Comparison of ENCODE assay signal across 26 mouse cellular contexts in genomic region chr19:41342592-41343090, GRCm38 (mm10). TPM values are rescaled to one million over a fixed set of nuclear protein-coding genes. Genes with fewer than 3 reads are reported as not detected.
DNase-seq lines count a peak whose midpoint lies in the region; ATAC-seq and TF ChIP-seq lines count a peak whose summit lies in the region.
"Had no signal": no experiment of that assay in that cellular context is flagged by ENCODE, and none has a peak within 500 bp of the region (broad histone marks: within the 10 kb centered on the region; RNA-seq: fewer than 3 reads in every experiment).

No protein-coding gene starts in this region.

- WGBS in spleen, adult 2 months = 53% methylated on average over 6 of the region's 6 CpGs
- WGBS in macrophage (ENCODE audit: missing documents) = 73% methylated on average over 6 of the region's 6 CpGs
- WGBS in midbrain, embryonic 16.5 days = 84% methylated on average over 6 of the region's 6 CpGs

- H3K36me3 ChIP-seq in spleen, adult 2 months (ENCODE audit: control insufficient read depth, insufficient read depth, low read length) = no peaks in the 10 kb centered on the region
- H3K36me3 ChIP-seq in CH12.LX (replicated peaks in 1 of 2; ENCODE audit: control insufficient read depth in 1 of 2, insufficient read depth in 1 of 2, low read length in 1 of 2) (peaks cover 0 to 22% of the 10 kb centered on the region in 2 experiments), macrophage (ENCODE audit: inconsistent target) (no peaks in the 10 kb centered on the region)
- no peaks in the 10 kb centered on the region; the same call in none of the 2 replicates for H3K36me3 ChIP-seq in splenic B cell, adult 2 months (ENCODE audit: control insufficient read depth, insufficient read depth, low read length, poor library complexity, severe bottlenecking)
- no peaks in the 10 kb centered on the region for H3K36me3 ChIP-seq in midbrain, embryonic 16.5 days (ENCODE audit: control insufficient read depth, insufficient read depth, low read length)
- H3K36me3 ChIP-seq: embryonic facial prominence, embryonic 13.5 days; embryonic facial prominence, embryonic 15.5 days; forebrain, embryonic 10.5 days; forebrain, embryonic 15.5 days had no signal

- H3K9ac ChIP-seq in CH12.LX (ENCODE audit: insufficient read depth, low read depth) = 0 out of 2 replicates have a peak overlapping the region, but pooled peaks have one; percentile 11
- no peak overlapping the region for H3K9ac ChIP-seq in midbrain, embryonic 16.5 days (ENCODE audit: low read depth, low read length)
- H3K9ac ChIP-seq: embryonic facial prominence, embryonic 13.5 days; embryonic facial prominence, embryonic 15.5 days; forebrain, embryonic 13.5 days; forebrain, embryonic 15.5 days; forebrain, postnatal 0 days had no signal

- dilution Hi-C loops in CH12.LX (cut with MboI; ENCODE audit: extremely low pct_ligation_motif_present, extremely low pct_unique_long_range_greater_than_20kb, low sequenced_read_pairs) = no loop called here

- no peak for DNase-seq in spleen, adult 2 months (ENCODE audit: low read depth in 1 of 2, low spot score in 2 of 2)
- DNase-seq in spleen, postnatal 10 days (ENCODE audit: low spot score in 2 of 2) = no peak
- no peak for DNase-seq in CH12.LX (ENCODE audit: extremely low read depth)
- peak; percentile 38 for DNase-seq in splenic B cell, adult 2 months (ENCODE audit: low read depth, low spot score)
- DNase-seq in layer of hippocampus, adult 8-10 months (ENCODE audit: low spot score in 2 of 2) = no peak
- DNase-seq in heart, adult 8-10 months (ENCODE audit: low spot score) = no peak
- DNase-seq: adrenal gland, adult 2 months; adrenal gland, postnatal 14 days; adrenal gland, postnatal 36 days; cerebellum, adult 11 months; cerebellum, adult 18-20 months; cerebellum, adult 8-10 months; cerebellum, adult 9-11 months; cerebellum, postnatal 14 days; cerebellum, postnatal 36 days; embryo, embryonic 11 days; forebrain, postnatal 0 days had no signal

- TF ChIP-seq CTCF in spleen, adult 2 months (IDR thresholded peaks at IDR 0.05; ENCODE audit: extremely low read depth, insufficient read depth, insufficient read length, insufficient replicate concordance) = no peak
- TF ChIP-seq CTCF in CH12.LX (conservative IDR thresholded peaks at IDR 0.05 in 1 of 2, IDR thresholded peaks at IDR 0.05 in 1 of 2; ENCODE audit: low read depth in 2 of 2, low read length in 2 of 2) = 0 out of 4 replicates have a peak, but pooled peaks of 1 of the 2 experiments have one; percentile 17

- no peaks in the 10 kb centered on the region for H3K9me3 ChIP-seq in CH12.LX (replicated peaks; ENCODE audit: low read length)
- H3K9me3 ChIP-seq in midbrain, embryonic 16.5 days (replicated peaks; ENCODE audit: control insufficient read depth, low read length, poor library complexity, severe bottlenecking) = no peaks in the 10 kb centered on the region
- H3K9me3 ChIP-seq: embryonic facial prominence, embryonic 13.5 days; embryonic facial prominence, embryonic 15.5 days; forebrain, embryonic 10.5 days; forebrain, embryonic 13.5 days; forebrain, embryonic 15.5 days had no signal

- TF ChIP-seq EP300 in CH12.LX (IDR thresholded peaks at IDR 0.05; ENCODE audit: low read length) = no peak

- peak overlapping the region; percentile 62 for H3K4me2 ChIP-seq in CH12.LX (ENCODE audit: insufficient read depth, low read depth, poor library complexity, severe bottlenecking)
- H3K4me2 ChIP-seq in midbrain, embryonic 16.5 days (ENCODE audit: low read length) = no peak overlapping the region
- H3K4me2 ChIP-seq: embryonic facial prominence, embryonic 13.5 days; embryonic facial prominence, embryonic 15.5 days; forebrain, embryonic 13.5 days; forebrain, embryonic 15.5 days had no signal

- H3K27ac ChIP-seq in spleen, adult 2 months (ENCODE audit: insufficient read depth, low read length) = peak overlapping the region; percentile 18
- H3K27ac ChIP-seq in CH12.LX (ENCODE audit: insufficient read depth, low read depth) (peak overlapping the region; percentile 97), macrophage (peak overlapping the region; percentile 98)
- no peak overlapping the region for H3K27ac ChIP-seq in midbrain, embryonic 16.5 days (ENCODE audit: low read length)
- H3K27ac ChIP-seq: embryonic facial prominence, embryonic 13.5 days; embryonic facial prominence, embryonic 15.5 days; forebrain, embryonic 10.5 days; forebrain, embryonic 13.5 days; forebrain, embryonic 15.5 days had no signal

- no peak for TF ChIP-seq POLR2A in spleen, adult 2 months (IDR thresholded peaks at IDR 0.05; ENCODE audit: low read depth, low read length)
- no peak for TF ChIP-seq POLR2A in CH12.LX (IDR thresholded peaks at IDR 0.05; ENCODE audit: low read depth, low read length)

- peaks cover 57% of the 10 kb centered on the region for H3K4me1 ChIP-seq in spleen, adult 2 months (ENCODE audit: control insufficient read depth, insufficient read depth, insufficient read length)
- H3K4me1 ChIP-seq in CH12.LX (ENCODE audit: control insufficient read depth in 1 of 2, insufficient read depth in 2 of 2) = peaks cover 48 to 84% of the 10 kb centered on the region in 2 experiments
- H3K4me1 ChIP-seq in midbrain, embryonic 16.5 days (ENCODE audit: control insufficient read depth, insufficient read depth, low read length) = peaks cover 3% of the 10 kb centered on the region; the same call in 1 of the 2 replicates
- H3K4me1 ChIP-seq: embryonic facial prominence, embryonic 15.5 days had no signal

- H3K4me3 ChIP-seq in spleen, adult 2 months (ENCODE audit: extremely low read depth, insufficient read depth, insufficient read length) = no peak overlapping the region
- H3K4me3 ChIP-seq in CH12.LX (replicated peaks in 1 of 3; ENCODE audit: low read depth in 2 of 3, low read length in 2 of 3, poor library complexity in 1 of 3) (no peak overlapping the region), macrophage (ENCODE audit: inconsistent target) (no peak overlapping the region)
- H3K4me3 ChIP-seq in midbrain, embryonic 16.5 days (ENCODE audit: low read depth, low read length) = no peak overlapping the region
- H3K4me3 ChIP-seq: embryonic facial prominence, embryonic 13.5 days; embryonic facial prominence, embryonic 15.5 days; erythroblast, embryonic 14.5 days; forebrain, embryonic 10.5 days; forebrain, embryonic 13.5 days; forebrain, embryonic 15.5 days had no signal

- no peak; the same call in none of the 2 replicates for TF ChIP-seq RAD21 in CH12.LX (IDR thresholded peaks at IDR 0.05; ENCODE audit: low read depth, low read length)

- H3K79me2 ChIP-seq in CH12.LX (replicated peaks; ENCODE audit: control insufficient read depth, extremely low read depth, insufficient read depth, poor library complexity, severe bottlenecking) = peaks cover 24% of the 10 kb centered on the region
- peaks cover 69% of the 10 kb centered on the region for H3K79me2 ChIP-seq in macrophage (ENCODE audit: inconsistent target)

- in situ Hi-C loops in CH12.LX (cut with MboI; ENCODE audit: low pct_ligation_motif_present, low pct_unique_long_range_greater_than_20kb, low sequenced_read_pairs) = no loop called here

- no peaks in the 10 kb centered on the region for H3K27me3 ChIP-seq in spleen, adult 2 months (ENCODE audit: control insufficient read depth, insufficient read depth, low read length)
- H3K27me3 ChIP-seq in CH12.LX (replicated peaks) = no peaks in the 10 kb centered on the region
- no peaks in the 10 kb centered on the region for H3K27me3 ChIP-seq in splenic B cell, adult 2 months (ENCODE audit: control insufficient read depth, insufficient read depth, low read length, poor library complexity, severe bottlenecking)
- H3K27me3 ChIP-seq in midbrain, embryonic 16.5 days (ENCODE audit: control insufficient read depth, insufficient read depth, low read depth, low read length) = no peaks in the 10 kb centered on the region
- H3K27me3 ChIP-seq: embryonic facial prominence, embryonic 13.5 days; embryonic facial prominence, embryonic 15.5 days; forebrain, embryonic 13.5 days; forebrain, embryonic 15.5 days had no signal

- no peak for ATAC-seq in midbrain, embryonic 16.5 days
- ATAC-seq: CD4-positive, CD25-positive, alpha-beta regulatory T cell, adult 4 months; forebrain, embryonic 13.5 days; forebrain, embryonic 15.5 days; forebrain, postnatal 0 days had no signal

TF ChIP-seq in CH12.LX, 34 proteins besides CTCF, POLR2A, EP300 and RAD21 (continues in another document):
- TF ChIP-seq ZC3H11A (IDR thresholded peaks at IDR 0.05; ENCODE audit: low read depth, low read length) = no peak
- TF ChIP-seq TBP (conservative IDR thresholded peaks at IDR 0.05; ENCODE audit: low read depth, low read length) = no peak
- TF ChIP-seq JUND (conservative IDR thresholded peaks at IDR 0.05; ENCODE audit: low read depth, low read length) = no peak
- TF ChIP-seq KAT2A (IDR thresholded peaks at IDR 0.05; ENCODE audit: insufficient replicate concordance, low read length) = no peak
- no peak for TF ChIP-seq ETS1 (conservative IDR thresholded peaks at IDR 0.05; ENCODE audit: low read depth, low read length)
- TF ChIP-seq NRF1 (IDR thresholded peaks at IDR 0.05; ENCODE audit: low read depth, low read length) = no peak
- TF ChIP-seq IRF4 (IDR thresholded peaks at IDR 0.05; ENCODE audit: low read depth, low read length) = no peak
- TF ChIP-seq MYC (IDR thresholded peaks at IDR 0.05; ENCODE audit: low read depth, low read length) = 0 out of 2 replicates have a peak, but pooled peaks have one; percentile 9
- no peak for TF ChIP-seq RCOR1 (conservative IDR thresholded peaks at IDR 0.05; ENCODE audit: low read depth, low read length)
- no peak for TF ChIP-seq NELFE (IDR thresholded peaks at IDR 0.05; ENCODE audit: low read depth, low read length)
- TF ChIP-seq POLR2AphosphoS2 (IDR thresholded peaks at IDR 0.05; ENCODE audit: low read depth, low read length) = no peak
- TF ChIP-seq USF2 (conservative IDR thresholded peaks at IDR 0.05; ENCODE audit: low read depth, low read length) = no peak
- TF ChIP-seq MEF2A (IDR thresholded peaks at IDR 0.05; ENCODE audit: borderline replicate concordance, low read depth, low read length) = no peak
- no peak for TF ChIP-seq ZNF384 (IDR thresholded peaks at IDR 0.05; ENCODE audit: low read depth, low read length)

RNA-seq across cellular contexts. Expression of gene Pik3ap1, which starts 42.3 kb away (rescaled TPM):
- polyA plus RNA-seq in spleen, adult 2 months (2012; rRNA removed) = 40.7 and 45.8 TPM in 2 replicates
- total RNA-seq in CH12.LX (2012; rRNA removed) = 34.3 and 37.4 TPM in 2 replicates
- 25.1 and 26.7 TPM in 2 replicates for total RNA-seq in CH12.LX (2014; rRNA removed)
- 98.6 and 106 TPM in 2 replicates for polyA plus RNA-seq in CH12.LX (2012; ENCODE audit: insufficient read length, low read depth)
- total RNA-seq in macrophage (2018; cell fraction: chromatin; rRNA removed) = 1,000 to 10,000 TPM in 4 of 26 experiments, 100 to 1,000 TPM in 22; 407 to 1,215 (median 770) TPM
- 1,000 to 10,000 TPM in 2 of 26 experiments, 100 to 1,000 TPM in 24; 359 to 1,029 (median 645) TPM for total RNA-seq in macrophage (2018; cell fraction: cytosol; rRNA removed)
- total RNA-seq in macrophage (2018; cell fraction: nucleus; rRNA removed) = 100 to 1,000 TPM; 383 to 992 (median 819) TPM
- 244 to 547 TPM (median 285 TPM) in 3 replicates for polyA plus RNA-seq in macrophage (2018)
- total RNA-seq in layer of hippocampus, adult 8-10 months (2022) = 10 to 100 TPM in 1 of 4 experiments, 1 to 10 TPM in 3; 1.9 to 10.2 (median 5.2) TPM
- polyA plus RNA-seq in midbrain, embryonic 16.5 days (2015; fragmentation: Nextera tagmentation; extraction: Ambion mirVana) = 1.9 and 2.0 TPM in 2 replicates
- total RNA-seq in heart, adult 8-10 months (2022) = 1 to 10 TPM; 1.1 to 1.7 (median 1.5) TPM

Comparison
In these comparisons a context has a peak if more than half of its experiments do, and no peak if none do; other contexts are left out.
1. RNA of gene Pik3ap1, which starts 42.3 kb away (polyA plus RNA-seq): 244 to 547 TPM in macrophage, 98.6 to 106 TPM in CH12.LX and 40.7 to 45.8 TPM in spleen, adult 2 months; 1.9 to 2.0 TPM in midbrain, embryonic 16.5 days; every median in the first group is over 10 times any median in the second.